Mouse (Mus musculus) embryonic facial prominence, embryonic 11.5 days (tissue): ENCODE measurements around the gene Ldlrad3. TPM values are rescaled to one million over a fixed set of nuclear protein-coding genes. Genes with fewer than 3 reads are reported as not detected.

Experiments
- ATAC-seq: fragments of 200-750 bp; cut with Nextera tagmentation; replicated peaks from 2 replicates; pipeline ENCODE4 v1.8.0; 2017; ENCODE audit warnings: low read depth; ENCODE audit not compliant: insufficient number of reproducible peaks, low FRiP score, low TSS enrichment
- DNase-seq: peaks from one replicate; pipeline ENCODE4 v3.0.0-alpha.2; 2015; ENCODE audit warnings: low spot score
- H3K27ac ChIP-seq: fragments of 300-500 bp; sonication (generic); replicated peaks from 2 replicates; pipeline ENCODE4 v1.5.1; 2014; ENCODE audit warnings: mild to moderate bottlenecking, low read depth, low read length, control low read depth
- H3K27me3 ChIP-seq: fragments of 300-500 bp; sonication (generic); 2 replicates; pipeline ENCODE4 v1.6.1; 2014; ENCODE audit warnings: mild to moderate bottlenecking, low read length, moderate library complexity, mixed read lengths; ENCODE audit not compliant: control insufficient read depth, insufficient read depth
- H3K36me3 ChIP-seq: fragments of 300-500 bp; sonication (generic); replicated peaks from 2 replicates; pipeline ENCODE4 v1.6.1; 2014; ENCODE audit warnings: low read depth, mild to moderate bottlenecking, low read length, moderate library complexity, mixed read lengths; ENCODE audit not compliant: control insufficient read depth, insufficient read depth
- H3K4me1 ChIP-seq: fragments of 300-500 bp; sonication (generic); 2 replicates; pipeline ENCODE4 v1.6.1; 2014; ENCODE audit warnings: low read length, mixed read lengths; ENCODE audit not compliant: control insufficient read depth, insufficient read depth
- H3K4me2 ChIP-seq: fragments of 300-500 bp; sonication (generic); 2 replicates; pipeline ENCODE4 v1.6.1; 2014; ENCODE audit warnings: low read depth, mild to moderate bottlenecking, control low read depth, low read length, moderate library complexity
- H3K4me3 ChIP-seq: fragments of 300-500 bp; sonication (generic); 2 replicates; pipeline ENCODE4 v1.5.1; 2014; ENCODE audit warnings: low read depth, low read length, control low read depth
- H3K9ac ChIP-seq: fragments of 300-500 bp; sonication (generic); replicated peaks from 2 replicates; pipeline ENCODE4 v1.6.1; 2014; ENCODE audit warnings: mild to moderate bottlenecking, control low read depth, low read length
- H3K9me3 ChIP-seq: fragments of 300-500 bp; sonication (generic); replicated peaks from 2 replicates; pipeline ENCODE4 v1.6.1; 2016; ENCODE audit warnings: mild to moderate bottlenecking, low read length, inconsistent platforms, mixed read lengths; ENCODE audit not compliant: control insufficient read depth
- WGBS: fragments of 180-500 bp; shearing (Covaris S2); extraction: QIAGEN DNeasy Blood & Tissue Kit; methylation state at CpG from one replicate; pipeline ENCODE4 v1.1.7; 2014; 5-methylcytosine and 5-hydroxymethylcytosine counted together
- polyA plus RNA-seq: library from polyadenylated mRNA; unstranded; fragments of >200 nt; fragmentation: Nextera tagmentation; extraction: Ambion mirVana; gene quantifications from 2 replicates; pipeline ENCODE4 v1.2.1, GENCODE M21; 2014

Ldlrad3 gene
- polyA plus RNA-seq, 1 experiment from 2014 or later: 47.6 TPM

GRCm38 (mm10) chr2:102064826-102065441 is 121.3 kb downstream of the Ldlrad3 start:
- 87% methylated on average over 8 of the region's 8 CpGs for WGBS
- H3K4me3 ChIP-seq: no peak overlapping the region
- H3K9me3 ChIP-seq: no peaks in the 10 kb centered on the region
- no peak overlapping the region for H3K9ac ChIP-seq
- H3K27ac ChIP-seq: no peak overlapping the region
- H3K36me3 ChIP-seq: no peaks in the 10 kb centered on the region
- DNase-seq: no peak
- H3K4me2 ChIP-seq: no peak overlapping the region
- no peaks in the 10 kb centered on the region for H3K4me1 ChIP-seq
- ATAC-seq: no peak
- no peaks in the 10 kb centered on the region for H3K27me3 ChIP-seq

GRCm38 (mm10) chr2:102063906-102064505 is 122.2 kb downstream of the Ldlrad3 start:
- no peak overlapping the region for H3K4me2 ChIP-seq
- DNase-seq (no peak), ATAC-seq (no peak)
- no peaks in the 10 kb centered on the region for H3K4me1 ChIP-seq
- H3K4me3 ChIP-seq: no peak overlapping the region
- H3K27me3 ChIP-seq: no peaks in the 10 kb centered on the region
- H3K36me3 ChIP-seq: no peaks in the 10 kb centered on the region
- 87% methylated on average over 7 of the region's 7 CpGs for WGBS
- H3K9me3 ChIP-seq: no peaks in the 10 kb centered on the region
- no peak overlapping the region for H3K9ac ChIP-seq
- H3K27ac ChIP-seq: no peak overlapping the region

- Histone ChIP-seq H3K27me3 (no peaks in the 10 kb centered on the region), H3K4me1 (no peaks in the 10 kb centered on the region), H3K27ac (no peak overlapping the region), H3K9me3 (no peaks in the 10 kb centered on the region), H3K4me3 (no peak overlapping the region), H3K9ac (no peak overlapping the region), H3K36me3 (no peaks in the 10 kb centered on the region), H3K4me2 (no peak overlapping the region)
- 92% methylated on average over 7 of the region's 7 CpGs for WGBS
- ATAC-seq (no peak), DNase-seq (no peak)
Observed at GRCm38 (mm10) chr2:102062861-102063468, 123.2 kb downstream of the Ldlrad3 start.

GRCm38 (mm10) chr2:102061921-102062320 is 124.3 kb downstream of the Ldlrad3 start:
- H3K36me3 ChIP-seq: no peaks in the 10 kb centered on the region
- no peaks in the 10 kb centered on the region for H3K4me1 ChIP-seq
- ATAC-seq: no peak
- H3K27ac ChIP-seq: no peak overlapping the region
- H3K9ac ChIP-seq: no peak overlapping the region
- no peaks in the 10 kb centered on the region for H3K9me3 ChIP-seq
- H3K4me2 ChIP-seq: no peak overlapping the region
- DNase-seq: no peak
- H3K27me3 ChIP-seq: no peaks in the 10 kb centered on the region
- no peak overlapping the region for H3K4me3 ChIP-seq
- WGBS: 82% methylated on average over 8 of the region's 8 CpGs

- no peak for DNase-seq
- Histone ChIP-seq H3K27ac (no peak overlapping the region), H3K4me3 (no peak overlapping the region), H3K9me3 (no peaks in the 10 kb centered on the region), H3K27me3 (no peaks in the 10 kb centered on the region), H3K4me2 (no peak overlapping the region), H3K9ac (no peak overlapping the region), H3K36me3 (no peaks in the 10 kb centered on the region), H3K4me1 (no peaks in the 10 kb centered on the region)
- ATAC-seq: no peak
- 89% methylated on average over 12 of the region's 12 CpGs for WGBS
Observed at GRCm38 (mm10) chr2:102057746-102058145, 128.4 kb downstream of the Ldlrad3 start.

- H3K36me3 ChIP-seq: no peaks in the 10 kb centered on the region
- 74% methylated on average over 9 of the region's 9 CpGs for WGBS
- no peak overlapping the region for H3K9ac ChIP-seq
- H3K4me1 ChIP-seq: no peaks in the 10 kb centered on the region
- no peak overlapping the region for H3K4me2 ChIP-seq
- no peaks in the 10 kb centered on the region for H3K9me3 ChIP-seq
- H3K27ac ChIP-seq: no peak overlapping the region
- no peaks in the 10 kb centered on the region for H3K27me3 ChIP-seq
- no peak overlapping the region for H3K4me3 ChIP-seq
- no peak for ATAC-seq
- DNase-seq: no peak
Observed at GRCm38 (mm10) chr2:102057029-102057685, 129.0 kb downstream of the Ldlrad3 start.

- H3K9ac ChIP-seq: no peak overlapping the region
- no peak overlapping the region for H3K4me3 ChIP-seq
- H3K27ac ChIP-seq: no peak overlapping the region
- no peaks in the 10 kb centered on the region for H3K36me3 ChIP-seq
- no peak overlapping the region for H3K4me2 ChIP-seq
- DNase-seq (no peak), ATAC-seq (no peak)
- 94% methylated on average over 8 of the region's 8 CpGs for WGBS
- H3K27me3 ChIP-seq: no peaks in the 10 kb centered on the region
- no peaks in the 10 kb centered on the region for H3K9me3 ChIP-seq
- H3K4me1 ChIP-seq: no peaks in the 10 kb centered on the region
Observed at GRCm38 (mm10) chr2:102056144-102056543, 130.0 kb downstream of the Ldlrad3 start.
